Mouse (Mus musculus) cerebellum, adult 2 months (tissue): ENCODE measurements at regions not wholly inside any gene's neighbourhood (a gene's known extent, or its start where the extent isn't known, plus 50 kb on each side); places are given as distances from the start of the nearest gene placed in this dataset.

Experiments used
- DNase-seq, 2 experiments: peaks; one replicate each; pipeline ENCODE4 v3.0.0; 2021
- H3K27ac ChIP-seq: fragments of 200-500 bp; 2 replicates; pipeline ENCODE4 v1.5.1; 2012; ENCODE audit warnings: low read length, control low read depth, inconsistent platforms; ENCODE audit not compliant: insufficient read depth
- H3K27me3 ChIP-seq: fragments of 200-500 bp; 2 replicates; pipeline ENCODE4 v1.6.1; 2012; ENCODE audit warnings: inconsistent platforms, mild to moderate bottlenecking, low read length, moderate library complexity; ENCODE audit not compliant: control insufficient read depth, insufficient read depth
- H3K4me1 ChIP-seq: fragments of 200-500 bp; 2 replicates; pipeline ENCODE4 v1.6.1; 2011; ENCODE audit warnings: low read length; ENCODE audit not compliant: control insufficient read depth, insufficient read depth
- H3K4me3 ChIP-seq: fragments of 200-500 bp; replicated peaks from 2 replicates; pipeline ENCODE3; 2011; ENCODE audit warnings: mild to moderate bottlenecking, low read depth, low read length, control low read depth; ENCODE audit not compliant: insufficient read depth
- CTCF ChIP-seq: fragments of 200-500 bp; IDR thresholded peaks from 2 replicates; pipeline ENCODE4 v1.5.1; 2011; ENCODE audit warnings: low read depth, mild to moderate bottlenecking, control low read depth, low read length, moderate library complexity, borderline replicate concordance; ENCODE audit not compliant: insufficient read depth
- POLR2A ChIP-seq: fragments of 200-500 bp; IDR thresholded peaks from 2 replicates; pipeline ENCODE4 v1.6.1; 2011; ENCODE audit warnings: low read length, control low read depth, borderline replicate concordance; ENCODE audit not compliant: insufficient read depth
- WGBS: fragments of 180-500 bp; shearing (Covaris S2); methylation state at CpG from one replicate; pipeline ENCODE4 v1.1.7; 2018; 5-methylcytosine and 5-hydroxymethylcytosine counted together

DNA sequence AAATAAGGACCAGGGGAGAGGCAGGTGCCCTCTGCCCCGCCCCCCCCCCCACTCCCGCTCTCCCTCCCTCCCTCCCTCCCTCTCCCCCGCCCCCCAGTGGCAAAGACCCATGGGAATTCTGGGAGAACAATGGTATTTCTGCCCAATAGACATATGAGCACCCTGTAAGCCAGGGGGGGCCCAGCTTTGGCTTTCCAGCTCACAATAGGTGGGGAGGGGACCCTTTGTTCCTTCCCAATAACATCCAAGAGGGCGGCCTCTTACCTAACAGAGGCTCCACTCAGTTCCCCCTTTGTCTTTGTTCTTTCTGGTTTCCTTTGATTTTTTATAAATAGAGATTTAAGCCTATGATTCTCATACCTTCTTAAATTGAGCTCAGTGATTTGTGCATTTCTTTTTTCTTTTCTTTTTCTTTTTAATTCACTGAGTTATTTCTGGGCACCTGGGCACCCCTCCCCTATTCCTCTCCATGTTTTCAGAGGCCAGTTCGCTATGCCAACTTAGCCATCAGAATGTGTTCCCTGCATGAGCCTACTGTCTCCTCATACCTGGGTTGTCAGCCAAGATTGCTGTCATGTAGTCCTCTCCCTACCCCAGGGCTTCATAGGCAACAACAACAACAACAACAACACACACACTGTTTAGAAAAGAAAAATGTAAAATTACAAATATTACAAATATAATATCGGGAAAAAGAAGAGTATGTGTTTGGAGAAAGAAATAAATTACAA lies 72.3 kb upstream of the Plekha5 start:
- TF ChIP-seq POLR2A (no peak), CTCF (no peak)
- Histone ChIP-seq H3K4me1 (no peaks in the 10 kb centered on the region), H3K27me3 (no peaks in the 10 kb centered on the region; the same call in 1 of the 2 replicates), H3K4me3 (no peak overlapping the region), H3K27ac (no peak overlapping the region)
- no peak for DNase-seq
- 37% methylated on average over 6 of the region's 6 CpGs for WGBS

GRCm38 (mm10) chr6:140348578-140348977 lies 75.3 kb upstream of the Plekha5 start:
- no peak for DNase-seq
- TF ChIP-seq CTCF, result no peak
- TF ChIP-seq POLR2A, result no peak
- WGBS, result 93% methylated on average over 16 of the region's 16 CpGs
- H3K4me1 ChIP-seq, result no peaks in the 10 kb centered on the region
- no peak overlapping the region for H3K4me3 ChIP-seq
- H3K27ac ChIP-seq, result no peak overlapping the region
- no peaks in the 10 kb centered on the region; the same call in 1 of the 2 replicates for H3K27me3 ChIP-seq

DNA sequence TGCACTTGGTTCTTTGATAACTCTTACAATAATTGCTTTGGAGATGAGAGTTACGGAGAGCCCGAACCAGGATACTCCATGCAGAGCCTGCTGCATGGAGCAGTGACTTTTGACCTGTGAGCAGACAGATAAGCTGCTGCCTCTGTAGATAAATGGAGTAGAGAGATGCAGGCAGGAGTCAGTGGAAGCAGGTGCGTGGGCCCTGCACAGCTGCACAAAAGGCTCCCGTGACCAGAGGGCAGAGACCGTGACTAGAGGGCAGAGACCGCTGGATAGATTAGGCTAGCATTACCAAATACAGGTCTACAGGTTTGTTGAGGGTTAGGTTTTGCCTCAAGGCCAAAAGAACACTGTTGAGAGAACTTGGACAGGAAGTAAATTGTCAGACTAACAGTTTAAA lies 76.9 kb upstream of the Plekha5 start:
- Histone ChIP-seq H3K27ac (no peak overlapping the region), H3K4me1 (no peaks in the 10 kb centered on the region), H3K4me3 (no peak overlapping the region), H3K27me3 (no peaks in the 10 kb centered on the region; the same call in 1 of the 2 replicates)
- no peak for TF ChIP-seq CTCF
- no peak for TF ChIP-seq POLR2A
- WGBS, result 75% methylated on average over 6 of the region's 6 CpGs
- no peak for DNase-seq

DNA sequence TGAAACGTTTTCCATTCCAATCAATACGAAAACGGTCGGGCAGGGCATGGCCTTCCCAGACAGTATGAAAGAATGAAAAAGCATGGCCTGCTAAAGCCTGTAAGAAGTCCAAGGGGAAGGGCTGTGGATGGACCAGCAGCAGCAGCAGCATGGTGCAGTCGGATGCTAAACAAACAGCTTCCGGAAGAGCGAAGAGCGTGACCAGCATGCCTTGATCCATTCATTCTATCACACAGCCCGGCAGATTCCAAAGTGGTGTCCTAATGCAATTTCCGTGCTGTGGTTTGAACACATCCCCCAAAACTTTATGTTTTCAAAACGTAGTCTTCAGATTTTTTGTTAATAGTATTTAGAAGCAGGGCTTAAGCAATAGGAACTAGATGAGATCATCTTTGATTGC lies 80.2 kb upstream of the Plekha5 start:
- DNase-seq, result no peak
- Histone ChIP-seq H3K4me3 (no peak overlapping the region), H3K27ac (no peak overlapping the region), H3K27me3 (no peaks in the 10 kb centered on the region; the same call in 1 of the 2 replicates), H3K4me1 (no peaks in the 10 kb centered on the region)
- no peak for TF ChIP-seq POLR2A
- TF ChIP-seq CTCF, result no peak
- 67% methylated on average over 11 of the region's 11 CpGs for WGBS

DNA sequence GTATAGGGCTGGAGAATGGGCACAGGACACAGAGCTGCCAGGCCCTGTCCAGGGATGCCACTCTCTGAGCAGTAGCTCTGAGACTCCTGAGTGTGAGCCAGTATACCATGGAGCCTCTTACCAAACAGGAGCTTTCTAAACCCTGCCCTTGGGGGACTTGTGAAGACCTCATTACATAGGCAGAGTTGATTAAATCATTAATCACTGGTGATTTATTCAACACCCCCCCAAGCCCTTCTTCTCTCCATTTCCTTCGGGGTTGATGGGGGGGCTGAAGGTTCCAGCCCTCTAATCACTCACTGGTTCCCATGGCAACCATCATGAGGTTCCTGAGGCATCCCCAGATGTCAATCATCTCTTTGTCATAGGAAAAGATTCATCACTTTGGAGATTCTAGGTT lies 81.0 kb upstream of the Plekha5 start:
- no peak for DNase-seq
- no peaks in the 10 kb centered on the region; the same call in 1 of the 2 replicates for H3K27me3 ChIP-seq
- H3K4me1 ChIP-seq, result no peaks in the 10 kb centered on the region; the same call in 1 of the 2 replicates
- TF ChIP-seq POLR2A (no peak), CTCF (no peak)
- WGBS, result 6% methylated on average over 1 of the region's 1 CpGs
- no peak overlapping the region for H3K4me3 ChIP-seq
- no peak overlapping the region for H3K27ac ChIP-seq

- TF ChIP-seq POLR2A, result no peak
- no peak for TF ChIP-seq CTCF
Observed at GRCm38 (mm10) chr6:140339731-140340130, 84.1 kb upstream of the Plekha5 start.

GRCm38 (mm10) chr6:140337897-140338749 lies 85.7 kb upstream of the Plekha5 start:
- Histone ChIP-seq H3K4me3 (peak overlapping the region; percentile 5), H3K4me1 (no peaks in the 10 kb centered on the region; the same call in none of the 2 replicates), H3K27ac (no peak overlapping the region), H3K27me3 (no peaks in the 10 kb centered on the region; the same call in 1 of the 2 replicates)
- WGBS, result 15% methylated on average over 19 of the region's 19 CpGs
- TF ChIP-seq POLR2A (no peak), CTCF (no peak)
- no peak for DNase-seq

More at GRCm38 (mm10) chr6:140339731-140340130, 84.1 kb upstream of the Plekha5 start:
- Histone ChIP-seq H3K27me3 (no peaks in the 10 kb centered on the region; the same call in 1 of the 2 replicates), H3K4me1 (no peaks in the 10 kb centered on the region; the same call in 1 of the 2 replicates), H3K4me3 (no peak overlapping the region), H3K27ac (no peak overlapping the region)
- WGBS, result 93% methylated on average over 13 of the region's 13 CpGs
- DNase-seq, result no peak

DNA sequence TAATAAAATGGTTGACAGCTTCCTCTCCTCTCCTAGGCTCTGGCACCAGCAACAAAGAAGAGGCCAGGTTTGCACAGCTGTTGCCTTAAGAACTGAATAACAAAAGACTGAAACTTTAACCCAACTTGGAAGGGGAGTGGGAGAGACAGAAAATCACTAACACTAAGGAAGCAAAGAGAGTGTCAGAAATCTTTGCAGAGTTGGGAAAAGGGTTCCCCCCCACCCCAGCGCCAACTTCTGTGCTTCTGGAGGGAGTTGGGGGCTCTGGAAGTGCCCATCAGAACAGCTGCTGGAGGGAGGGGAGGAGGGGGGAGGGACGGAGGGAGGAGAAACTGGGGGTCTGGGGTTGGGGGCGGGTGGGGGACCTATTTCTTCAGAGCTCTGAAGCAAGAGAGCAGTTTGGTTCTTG lies 86.8 kb upstream of the Plekha5 start:
- Histone ChIP-seq H3K4me1 (no peaks in the 10 kb centered on the region; the same call in none of the 2 replicates), H3K4me3 (no peak overlapping the region), H3K27me3 (no peaks in the 10 kb centered on the region; the same call in 1 of the 2 replicates), H3K27ac (no peak overlapping the region)
- WGBS, result 20% methylated on average over 3 of the region's 3 CpGs
- TF ChIP-seq POLR2A, result no peak
- no peak for DNase-seq
